Mouse (Mus musculus) MEL (cell line): Measurements from ENCODE around the gene Pitx2.

Experiments used
- CHD1 ChIP-seq: IDR thresholded peaks from 2 replicates; pipeline ENCODE4 v1.6.1; 2012; ENCODE audit warnings: low read depth, mild to moderate bottlenecking, inconsistent platforms, low read length, improper control_type of control experiment
- CTCF ChIP-seq, 3 experiments: IDR thresholded peaks in 2 of 3; conservative IDR thresholded peaks in 1 of 3; 2 replicates each; pipeline ENCODE4 v1.5.1; 2011 to 2012; ENCODE audit warnings: low read length in 3 of 3, low read depth in 2 of 3, mild to moderate bottlenecking in 2 of 3, improper control_type of control experiment in 1 of 3, inconsistent platforms in 1 of 3, mixed read lengths in 1 of 3, moderate library complexity in 1 of 3; ENCODE audit not compliant: control insufficient read depth in 1 of 3, insufficient read depth in 1 of 3, poor library complexity in 1 of 3, severe bottlenecking in 1 of 3
- GATA1 ChIP-seq: IDR thresholded peaks from 2 replicates; pipeline ENCODE4 v1.6.1; 2011; ENCODE audit warnings: low read depth, low read length, improper control_type of control experiment
- JUND ChIP-seq: IDR thresholded peaks from 2 replicates; pipeline ENCODE4 v1.6.1; 2011; ENCODE audit warnings: low read depth, mild to moderate bottlenecking, improper control_type of control experiment, low read length
- NRF1 ChIP-seq: IDR thresholded peaks from 2 replicates; pipeline ENCODE4 v1.6.1; 2014; ENCODE audit warnings: low read depth, mild to moderate bottlenecking, inconsistent platforms, low read length, improper control_type of control experiment, moderate library complexity; ENCODE audit not compliant: poor library complexity, insufficient read depth, severe bottlenecking
- POLR2A ChIP-seq, 2 experiments: IDR thresholded peaks; 2 replicates each; pipeline ENCODE4 v1.6.1; 2011 to 2012; ENCODE audit warnings: low read length in 2 of 2, mild to moderate bottlenecking in 2 of 2, control low read depth in 1 of 2, improper control_type of control experiment in 1 of 2, low read depth in 1 of 2, moderate library complexity in 1 of 2; ENCODE audit not compliant: control insufficient read depth in 1 of 2, insufficient read depth in 1 of 2, poor library complexity in 1 of 2
- ZC3H11A ChIP-seq: IDR thresholded peaks from 2 replicates; pipeline ENCODE4 v1.6.1; 2012; ENCODE audit warnings: low read depth, mild to moderate bottlenecking, inconsistent platforms, low read length, improper control_type of control experiment

DNA sequence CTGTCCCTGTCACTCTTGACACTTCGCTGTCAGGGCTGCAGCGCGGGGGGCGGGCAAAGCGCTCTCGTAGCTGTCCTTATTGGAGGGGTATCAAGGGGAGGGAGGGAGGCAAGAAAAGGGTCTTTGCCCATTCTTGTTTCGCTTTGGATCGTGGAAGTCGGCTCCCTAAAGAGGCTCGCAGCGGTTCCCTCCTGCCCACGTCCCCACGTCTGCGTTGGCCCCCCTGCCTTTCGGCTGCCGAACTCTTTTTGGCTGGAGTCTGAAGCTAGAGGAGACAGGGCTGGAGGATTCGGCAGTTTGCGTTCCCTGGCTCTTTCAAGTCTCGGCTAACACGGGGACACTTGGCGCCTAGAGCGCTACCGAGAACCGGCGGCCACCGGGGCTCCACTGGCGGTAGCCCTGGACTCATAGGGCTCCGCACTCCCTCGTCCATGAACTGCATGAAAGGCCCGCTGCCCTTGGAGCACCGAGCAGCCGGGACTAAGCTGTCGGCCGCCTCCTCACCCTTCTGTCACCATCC lies 14.5 kb downstream of the Pitx2 start:
- TF ChIP-seq CTCF (IDR thresholded peaks at IDR 0.05 in 2 of 3, conservative IDR thresholded peaks at IDR 0.05 in 1 of 3; ENCODE audit: control insufficient read depth in 1 of 3, insufficient read depth in 1 of 3, low read depth in 2 of 3, low read length in 3 of 3, poor library complexity in 1 of 3, severe bottlenecking in 1 of 3) (no peak), CHD1 (no peak), POLR2A (IDR thresholded peaks at IDR 0.05; ENCODE audit: control insufficient read depth in 1 of 2, insufficient read depth in 1 of 2, low read depth in 1 of 2, low read length in 2 of 2, poor library complexity in 1 of 2) (no peak), GATA1 (no peak), JUND (no peak), NRF1 (no peak), ZC3H11A (no peak)
